Mouse (Mus musculus) R1 (cell line): ENCODE results near the gene Acot3.

Experiments used
- DNase-seq: peaks from one replicate; pipeline ENCODE4 v3.0.0-alpha.2; 2018; ENCODE audit warnings: low read depth, low spot score

Gene Acot3

DNA sequence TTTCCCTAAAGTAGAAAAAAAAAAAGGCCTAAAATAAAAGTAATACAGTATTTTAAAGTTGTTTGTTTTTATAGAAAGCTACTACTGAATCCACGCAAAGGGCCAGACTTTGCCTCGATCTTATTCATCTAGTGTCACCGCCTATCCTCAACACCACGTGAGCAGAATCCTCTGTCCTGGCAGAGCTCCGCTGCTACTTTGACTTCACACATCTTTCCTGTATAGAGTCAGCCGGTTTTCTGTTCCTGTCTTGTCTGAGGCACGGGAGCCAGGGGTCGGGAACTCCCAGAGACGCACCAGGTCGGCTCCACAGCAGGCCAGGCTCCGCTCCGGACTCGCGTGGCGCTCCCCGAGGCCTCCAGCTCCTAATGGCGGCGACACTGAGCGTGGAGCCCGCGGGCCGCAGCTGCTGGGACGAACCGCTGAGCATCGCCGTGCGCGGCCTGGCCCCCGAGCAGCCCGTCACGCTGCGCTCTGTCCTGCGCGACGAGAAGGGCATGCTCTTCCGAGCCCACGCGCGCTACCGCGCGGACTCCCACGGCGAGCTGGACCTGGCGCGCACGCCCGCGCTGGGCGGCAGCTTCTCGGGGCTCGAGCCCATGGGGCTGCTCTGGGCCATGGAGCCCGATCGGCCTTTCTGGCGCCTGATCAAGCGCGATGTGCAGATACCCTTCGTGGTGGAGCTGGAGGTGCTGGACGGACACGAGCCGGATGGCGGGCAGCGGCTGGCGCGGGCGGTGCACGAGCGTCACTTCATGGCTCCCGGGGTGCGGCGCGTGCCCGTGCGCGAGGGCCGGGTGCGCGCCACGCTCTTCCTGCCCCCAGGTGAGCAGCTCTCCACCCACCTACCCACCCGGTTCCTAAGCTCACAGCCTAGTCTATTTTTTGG is 48.9 kb downstream of the Acot3 start, which contains the start of gene Acot6:
Gene Acot6, plus strand, starts transcription at position 51 of the 889 bp plus-strand sequence.
- peak; percentile 67 for DNase-seq

DNA sequence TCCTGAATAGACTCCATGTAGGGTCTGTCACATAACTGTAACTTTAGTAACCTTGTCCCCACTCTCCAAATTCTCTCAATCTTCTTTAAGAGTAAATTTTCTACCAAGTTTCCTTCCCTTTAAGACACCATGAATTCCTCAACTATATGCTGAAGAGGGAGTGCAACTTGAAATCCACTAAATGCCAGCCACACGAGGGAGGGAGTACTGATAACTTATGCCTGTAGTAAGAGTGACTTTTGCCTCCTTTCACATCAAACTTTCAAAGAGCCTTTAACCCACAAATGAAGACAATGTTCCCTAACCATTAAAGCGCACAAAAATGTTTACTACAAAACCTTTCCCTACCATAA is 49.5 kb downstream of the Acot3 start:
- peak; percentile 30 for DNase-seq

- DNase-seq = no peak
Observed at GRCm38 (mm10) chr12:84107012-84107411, 55.1 kb downstream of the Acot3 start.

GRCm38 (mm10) chr12:84107692-84108091 is 55.7 kb downstream of the Acot3 start:
- DNase-seq = peak; percentile 43

DNA sequence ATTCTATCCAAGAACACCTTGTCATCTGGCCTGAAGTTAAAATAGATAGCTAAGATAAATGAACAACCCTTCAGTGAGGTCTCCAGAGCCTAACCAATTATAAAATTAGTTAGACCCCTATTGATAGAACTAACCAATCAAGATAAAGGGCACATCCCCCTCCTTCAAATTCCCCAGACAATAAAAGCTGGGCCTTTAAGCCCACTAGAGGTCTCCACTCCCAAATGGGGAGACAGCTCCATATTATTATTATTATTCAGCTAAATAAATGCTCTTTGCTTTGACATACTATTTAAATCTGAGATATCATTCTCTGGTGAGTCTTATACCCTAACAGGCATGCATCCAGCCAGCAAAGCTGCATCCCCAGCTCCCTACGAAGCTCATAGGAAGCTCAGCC is 58.0 kb downstream of the Acot3 start:
- DNase-seq = no peak
